Mouse (Mus musculus): ENCODE data around the gene Gabrg2.

The Gabrg2 gene

DNA sequence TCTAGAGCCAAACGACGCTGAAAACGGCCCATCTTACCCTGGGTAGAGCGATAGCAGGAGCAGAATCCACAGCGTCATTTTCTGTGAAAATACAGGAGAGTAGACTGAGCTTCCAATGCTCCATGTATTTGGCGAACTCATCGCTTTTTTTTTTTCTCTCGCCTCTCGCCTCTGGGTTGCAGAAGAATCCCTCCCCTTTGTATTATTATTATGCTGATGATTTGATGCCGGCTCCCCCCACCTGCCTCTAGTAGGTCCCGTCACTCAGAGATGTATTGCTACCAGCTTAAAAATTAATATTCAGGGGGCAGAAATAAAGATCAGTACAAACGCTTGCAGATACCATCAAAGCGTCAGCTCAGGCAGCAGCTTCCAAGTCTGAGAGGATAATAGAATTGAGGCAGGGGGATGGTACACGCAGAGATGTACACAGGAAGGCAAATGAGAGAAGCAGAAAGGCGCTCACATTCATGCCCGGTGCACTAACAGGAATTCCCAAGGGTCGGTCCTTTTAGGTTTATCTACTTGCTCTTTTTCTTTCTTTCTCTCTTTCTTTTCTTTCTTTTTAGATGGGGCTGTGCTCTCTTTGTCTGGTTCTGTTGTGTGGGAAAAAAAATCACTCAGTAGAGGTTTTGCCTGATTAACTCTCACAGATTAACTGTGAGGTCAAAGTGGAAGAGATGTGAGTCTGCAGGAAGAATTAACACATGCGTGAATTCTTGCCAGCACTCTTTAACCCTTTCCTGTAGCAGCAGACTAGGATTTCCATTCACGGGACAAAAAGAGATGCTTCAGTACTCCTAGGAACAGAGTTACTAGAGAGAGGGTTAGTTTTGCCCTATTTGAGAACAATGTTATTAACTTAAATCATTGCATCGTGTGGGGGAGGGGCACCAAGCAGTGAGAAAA lies at the start of gene Gabrg2:
TSS of gene Gabrg2 (minus strand) at position 668 of the 909 bp plus-strand sequence.
- peak; percentile 82 for ATAC-seq (ENCODE audit: low TSS enrichment)

GRCm38 (mm10) chr11:42048201-42048600 lies 47.5 kb upstream of the Gabrg2 start:
- ATAC-seq (ENCODE audit: low TSS enrichment): peak; percentile 62

GRCm38 (mm10) chr11:41999468-41999881 lies 1.2 kb downstream of the Gabrg2 start:
- ATAC-seq (ENCODE audit: low TSS enrichment): peak; percentile 60

DNA sequence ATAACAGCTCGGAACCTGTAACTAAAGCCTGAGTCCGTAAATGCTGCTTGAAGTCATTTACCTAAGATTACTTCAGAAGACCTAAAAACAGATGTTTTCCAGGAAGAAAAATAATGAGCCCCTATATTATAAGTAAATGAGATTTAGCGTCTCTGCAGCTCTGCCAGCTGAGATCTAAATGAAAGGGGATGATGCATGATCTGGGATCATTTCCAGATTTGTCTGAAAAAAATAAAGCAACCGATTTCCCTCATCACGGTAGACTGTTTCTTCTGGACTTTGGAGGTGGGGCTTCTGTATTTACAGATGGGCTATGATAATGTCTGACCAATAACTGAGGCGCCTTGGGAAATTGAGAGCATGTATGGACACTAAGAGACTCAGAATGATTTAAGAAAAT lies 20.5 kb downstream of the Gabrg2 start:
- peak; percentile 60 for ATAC-seq (ENCODE audit: low TSS enrichment)

- ATAC-seq (ENCODE audit: low TSS enrichment): no peak
Observed at GRCm38 (mm10) chr11:41968595-41968994, 32.1 kb downstream of the Gabrg2 start.

- peak; percentile 87 for ATAC-seq (ENCODE audit: low TSS enrichment)
Observed at GRCm38 (mm10) chr11:41962706-41963105, 38.0 kb downstream of the Gabrg2 start.

GRCm38 (mm10) chr11:41953550-41953949 lies 47.1 kb downstream of the Gabrg2 start:
- ATAC-seq (ENCODE audit: low TSS enrichment): peak; percentile 76

DNA sequence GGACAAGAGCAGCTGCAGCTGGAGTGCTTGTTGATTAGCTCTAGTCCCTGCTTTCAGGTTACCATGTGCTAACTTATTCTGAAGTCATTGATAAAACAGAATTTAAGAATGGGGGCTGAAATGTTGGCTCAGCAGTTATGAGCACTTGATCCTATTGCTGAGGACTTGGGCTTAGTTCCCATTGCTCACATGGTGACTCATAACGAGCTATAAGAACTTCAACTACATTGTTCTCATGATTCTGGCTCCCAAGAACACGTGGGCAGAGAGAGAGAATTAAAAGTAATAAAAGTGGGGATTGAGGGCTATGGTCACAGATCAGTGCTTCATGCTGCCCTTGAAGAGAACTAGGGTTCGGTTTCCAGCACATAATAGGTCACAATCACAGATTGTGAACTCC lies 48.8 kb downstream of the Gabrg2 start:
- ATAC-seq (ENCODE audit: low TSS enrichment): peak; percentile 67; the same call in 1 of the 2 replicates

DNA sequence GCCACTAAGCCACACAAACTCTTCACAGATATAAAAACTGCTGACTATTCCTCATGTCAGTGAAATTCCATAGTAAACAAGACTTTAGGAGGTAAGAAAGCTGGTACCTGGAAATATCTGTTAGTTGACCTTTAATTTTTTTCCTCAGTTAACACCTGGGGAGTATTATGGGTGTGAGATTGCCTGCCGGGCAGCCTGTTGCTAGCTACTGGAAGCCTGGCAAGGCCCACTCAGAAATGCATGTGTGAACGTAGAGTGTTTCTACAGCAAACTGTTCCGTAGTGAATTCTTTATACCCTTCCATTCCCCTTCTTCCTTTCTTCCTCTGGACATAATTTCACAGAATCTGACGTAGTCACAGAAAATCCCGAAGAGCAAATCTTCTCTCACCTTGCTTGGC lies 55.2 kb downstream of the Gabrg2 start:
- no peak for ATAC-seq (ENCODE audit: low TSS enrichment)

GRCm38 (mm10) chr11:41937979-41938378 lies 62.7 kb downstream of the Gabrg2 start:
- peak; percentile 87 for ATAC-seq (ENCODE audit: low TSS enrichment)

DNA sequence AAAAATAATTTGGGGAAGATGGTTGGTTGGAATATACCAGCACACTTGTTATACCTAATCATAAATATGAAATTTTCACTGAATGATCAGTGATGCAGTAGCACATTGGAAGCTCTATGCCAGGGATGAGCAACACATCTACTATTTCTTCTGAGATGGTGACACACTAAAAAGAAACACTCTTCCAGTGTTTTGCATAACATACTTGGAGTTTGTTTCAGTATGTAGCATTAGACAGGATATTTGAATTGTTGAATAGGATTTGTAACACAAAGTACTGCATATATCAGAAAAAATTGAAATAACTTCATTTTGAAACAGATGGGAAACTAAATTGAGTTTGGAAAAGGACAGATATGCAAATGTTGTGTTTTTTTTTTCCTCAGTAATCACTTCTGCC lies 81.8 kb downstream of the Gabrg2 start:
- ATAC-seq (ENCODE audit: low TSS enrichment): peak; percentile 57

DNA sequence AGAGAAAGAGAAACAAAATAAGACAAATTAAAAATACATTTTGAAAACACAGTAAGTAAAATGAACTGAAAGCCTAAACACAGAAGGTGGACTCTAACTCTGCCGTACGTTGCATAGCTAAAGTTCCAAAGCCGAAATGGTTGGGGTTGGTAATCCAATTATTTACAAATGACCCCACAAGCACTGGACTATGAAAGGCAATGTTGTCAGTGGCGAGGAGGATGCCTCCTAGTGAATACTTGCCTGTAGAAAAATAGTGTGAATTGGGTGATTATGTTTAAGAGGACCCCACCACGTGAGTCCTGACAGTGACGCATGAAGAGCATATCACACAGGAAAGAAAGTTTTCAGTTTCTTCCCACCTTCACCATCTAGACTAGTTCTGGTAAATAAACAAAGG lies 86.6 kb downstream of the Gabrg2 start:
- no peak for ATAC-seq (ENCODE audit: low TSS enrichment)

- ATAC-seq (ENCODE audit: low TSS enrichment): no peak
Observed at GRCm38 (mm10) chr11:41903661-41904060, 97.0 kb downstream of the Gabrg2 start.

Measured in frontal cortex, adult (tissue).